Mouse (Mus musculus): ENCODE data around the gene Stk16.

GRCm38 (mm10) chr1:75212542-75212941 lies 1.9 kb downstream of the Stk16 start:
- no peak for TF ChIP-seq POLR2A (IDR thresholded peaks at IDR 0.05; ENCODE audit: insufficient read depth, low read depth, low read length)
- no peak for TF ChIP-seq CTCF (IDR thresholded peaks at IDR 0.05; ENCODE audit: insufficient read depth, low read depth, low read length)
